ENCODE assay signal across 8 mouse cellular contexts in the genomic region with DNA sequence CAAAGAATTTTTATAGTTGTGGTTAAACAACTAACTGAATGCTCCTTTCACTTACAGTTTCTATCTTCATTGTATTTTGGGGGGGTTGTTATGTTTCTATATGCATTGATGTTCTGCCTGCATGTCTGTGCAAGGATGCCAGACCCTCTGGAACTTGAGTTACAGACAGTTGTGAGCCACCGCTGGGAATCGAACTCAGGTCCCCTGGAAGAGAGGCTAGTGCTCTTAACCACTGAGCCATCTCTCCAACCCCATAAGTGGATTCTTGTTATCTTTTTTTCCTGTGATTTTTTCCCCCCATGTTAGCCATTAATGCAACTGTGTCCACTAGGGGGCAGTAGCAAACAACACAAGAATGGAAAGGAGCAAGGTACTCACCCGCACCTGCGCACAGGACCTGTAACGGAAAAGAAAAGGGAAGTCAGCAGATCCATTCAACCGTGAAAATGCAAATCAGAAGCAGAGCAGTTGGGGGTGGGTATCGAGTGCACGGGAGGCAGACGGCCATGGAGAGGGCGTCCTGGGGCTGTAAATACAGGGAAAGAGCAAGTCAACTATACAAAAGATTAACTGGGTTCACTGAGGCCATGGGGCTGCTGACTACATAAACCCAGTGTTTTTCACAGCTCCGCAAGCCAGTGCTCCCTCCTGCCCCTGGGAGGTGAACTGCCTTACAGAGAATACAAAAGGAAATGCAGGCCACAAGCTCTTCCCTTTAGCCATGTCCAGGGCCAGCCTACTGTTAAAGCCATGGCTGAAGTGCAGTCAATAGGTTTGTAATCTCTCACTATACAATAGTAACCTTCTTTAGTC.
DNase-seq lines count a peak whose midpoint lies in the region; ATAC-seq lines count a peak whose summit lies in the region.

No protein-coding gene starts in this region.

- intact Hi-C loops in left cerebral cortex, postnatal 4 days (cut with DNase I): loop anchor here (5.0 kb wide), 2 partner anchors 103 to 203 kb away; a partner anchor contains a TSS

- WGBS in embryonic facial prominence, embryonic 11.5 days: 4% methylated on average over 11 of the region's 11 CpGs
- 3% methylated on average over 11 of the region's 11 CpGs for WGBS in midbrain, embryonic 12.5 days

- H3K4me1 ChIP-seq in embryonic facial prominence, embryonic 11.5 days (ENCODE audit: control insufficient read depth, insufficient read depth, low read length): peaks cover 2% of the 10 kb centered on the region; the same call in 1 of the 2 replicates
- peaks cover 5% of the 10 kb centered on the region for H3K4me1 ChIP-seq in midbrain, embryonic 12.5 days

- no peaks in the 10 kb centered on the region for H3K36me3 ChIP-seq in embryonic facial prominence, embryonic 11.5 days (replicated peaks; ENCODE audit: control insufficient read depth, insufficient read depth, low read depth, low read length)
- H3K36me3 ChIP-seq in midbrain, embryonic 12.5 days: no peaks in the 10 kb centered on the region

- H3K27me3 ChIP-seq in embryonic facial prominence, embryonic 11.5 days (ENCODE audit: control insufficient read depth, insufficient read depth, low read length): no peaks in the 10 kb centered on the region
- H3K27me3 ChIP-seq in midbrain, embryonic 12.5 days: no peaks in the 10 kb centered on the region

- no peak overlapping the region for H3K27ac ChIP-seq in embryonic facial prominence, embryonic 11.5 days (replicated peaks; ENCODE audit: low read depth, low read length)
- peak overlapping the region; percentile 78 for H3K27ac ChIP-seq in midbrain, embryonic 12.5 days (replicated peaks)

- H3K4me2 ChIP-seq in embryonic facial prominence, embryonic 11.5 days (ENCODE audit: low read depth, low read length): peak overlapping the region; percentile 42
- peak overlapping the region; percentile 49 for H3K4me2 ChIP-seq in midbrain, embryonic 12.5 days (replicated peaks)

- peak; percentile 94 for DNase-seq in 3T3-L1 (ENCODE audit: low read depth, low spot score)
- peak; percentile 68 for DNase-seq in adrenal gland, postnatal 25 days
- peak; percentile 95 for DNase-seq in embryonic facial prominence, embryonic 11.5 days (ENCODE audit: low spot score)
- peak; percentile 97 for DNase-seq in heart, adult 11 months
- DNase-seq in kidney, adult 11 months: peak; percentile 97
- DNase-seq in left cerebral cortex, postnatal 4 days: peak; percentile 88
- peak; percentile 73 for DNase-seq in skeletal muscle tissue, adult 2 months (ENCODE audit: low read depth, low spot score)

- H3K4me3 ChIP-seq in embryonic facial prominence, embryonic 11.5 days (ENCODE audit: low read depth, low read length): peak overlapping the region; percentile 13; the same call in 1 of the 2 replicates
- peak overlapping the region; percentile 27 for H3K4me3 ChIP-seq in midbrain, embryonic 12.5 days

- peak; percentile 91 for ATAC-seq in embryonic facial prominence, embryonic 11.5 days (replicated peaks; ENCODE audit: insufficient number of reproducible peaks, low FRiP score, low TSS enrichment, low read depth)
- peak; percentile 92 for ATAC-seq in midbrain, embryonic 12.5 days (ENCODE audit: low FRiP score, low read depth)

- no peaks in the 10 kb centered on the region for H3K9me3 ChIP-seq in embryonic facial prominence, embryonic 11.5 days (replicated peaks; ENCODE audit: control insufficient read depth, low read length)
- H3K9me3 ChIP-seq in midbrain, embryonic 12.5 days: no peaks in the 10 kb centered on the region

- peak overlapping the region; percentile 38; the same call in 1 of the 2 replicates for H3K9ac ChIP-seq in embryonic facial prominence, embryonic 11.5 days (replicated peaks; ENCODE audit: low read length)
- no peak overlapping the region; the same call in 1 of the 2 replicates for H3K9ac ChIP-seq in midbrain, embryonic 12.5 days (replicated peaks)
